Comparison of ENCODE assay signal across 10 mouse cellular contexts in the genomic region with DNA sequence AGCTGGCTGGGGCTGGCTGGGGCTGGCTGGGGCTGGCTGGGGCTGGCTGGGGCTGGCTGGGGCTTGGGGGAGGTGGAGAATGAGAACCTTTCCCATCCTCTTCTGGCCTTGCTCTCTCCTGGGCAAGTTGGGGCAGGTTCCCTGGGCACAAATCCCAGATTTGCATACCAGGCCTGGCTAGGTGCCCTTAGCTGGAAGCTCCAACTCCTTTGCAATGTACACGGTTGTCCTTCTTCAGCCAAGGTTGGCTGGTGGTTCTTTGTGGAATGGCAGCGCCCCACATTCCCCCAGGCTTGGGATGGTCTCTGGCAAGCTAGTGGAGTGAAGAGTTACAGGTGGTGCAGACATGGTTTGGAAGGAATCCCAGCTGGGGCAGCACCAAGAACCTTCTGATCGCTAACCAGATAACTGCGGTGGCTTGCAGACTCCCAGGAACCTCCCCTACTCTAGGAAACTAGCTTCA.
DNase-seq lines count a peak whose midpoint lies in the region; ATAC-seq lines count a peak whose summit lies in the region.
"Had no signal": no experiment of that assay in that cellular context is flagged by ENCODE, and none has a peak within 500 bp of the region (broad histone marks: within the 10 kb centered on the region; RNA-seq: fewer than 3 reads in every experiment).

No protein-coding gene starts in this region.

- 68% methylated on average over 4 of the region's 4 CpGs for WGBS in heart, embryonic 16.5 days
- WGBS in stomach, embryonic 16.5 days: 60% methylated on average over 4 of the region's 4 CpGs
- 95% methylated on average over 4 of the region's 4 CpGs for WGBS in midbrain, embryonic 11.5 days

- H3K9ac ChIP-seq in heart, embryonic 16.5 days (ENCODE audit: low read length): no peak overlapping the region
- no peak overlapping the region for H3K9ac ChIP-seq in stomach, embryonic 16.5 days (ENCODE audit: low read length)
- no peak overlapping the region for H3K9ac ChIP-seq in midbrain, embryonic 11.5 days (ENCODE audit: low read length)
- H3K9ac ChIP-seq: neural tube, embryonic 13.5 days had no signal

- H3K4me1 ChIP-seq in heart, embryonic 16.5 days (ENCODE audit: control insufficient read depth, insufficient read depth, low read length): peaks cover 5% of the 10 kb centered on the region; the same call in 1 of the 2 replicates
- no peaks in the 10 kb centered on the region for H3K4me1 ChIP-seq in stomach, embryonic 16.5 days (ENCODE audit: control insufficient read depth, insufficient read depth, low read length)
- no peaks in the 10 kb centered on the region for H3K4me1 ChIP-seq in midbrain, embryonic 11.5 days (ENCODE audit: control insufficient read depth, insufficient read depth, low read length)
- H3K4me1 ChIP-seq: neural tube, embryonic 13.5 days had no signal

- peak; percentile 55; the same call in 1 of the 2 replicates for ATAC-seq in heart, embryonic 16.5 days (replicated peaks; ENCODE audit: extremely low read depth, insufficient read depth, low FRiP score)
- ATAC-seq in stomach, embryonic 16.5 days (ENCODE audit: insufficient read depth, low FRiP score): peak; percentile 66; the same call in 1 of the 2 replicates
- ATAC-seq in midbrain, embryonic 11.5 days (ENCODE audit: low FRiP score): no peak
- no peak for ATAC-seq in monocyte, adult 5-6 weeks (replicated peaks; ENCODE audit: insufficient number of reproducible peaks, low FRiP score, low TSS enrichment, poor library complexity, severe bottlenecking)

- no peak overlapping the region for H3K27ac ChIP-seq in heart, embryonic 16.5 days (ENCODE audit: low read length)
- H3K27ac ChIP-seq in stomach, embryonic 16.5 days (ENCODE audit: low read length): no peak overlapping the region
- no peak overlapping the region for H3K27ac ChIP-seq in midbrain, embryonic 11.5 days (ENCODE audit: low read depth, low read length)
- H3K27ac ChIP-seq: kidney, postnatal 0 days; neural tube, embryonic 13.5 days had no signal

- no peaks in the 10 kb centered on the region for H3K27me3 ChIP-seq in heart, embryonic 16.5 days (ENCODE audit: control insufficient read depth, insufficient read depth, low read length)
- H3K27me3 ChIP-seq in stomach, embryonic 16.5 days (ENCODE audit: control insufficient read depth, insufficient read depth, low read length): no peaks in the 10 kb centered on the region
- H3K27me3 ChIP-seq in midbrain, embryonic 11.5 days (ENCODE audit: control insufficient read depth, insufficient read depth, low read length): no peaks in the 10 kb centered on the region
- H3K27me3 ChIP-seq: neural tube, embryonic 13.5 days had no signal

- no peak overlapping the region for H3K4me2 ChIP-seq in heart, embryonic 16.5 days (ENCODE audit: low read depth, low read length)
- H3K4me2 ChIP-seq in stomach, embryonic 16.5 days (ENCODE audit: low read depth, low read length): no peak overlapping the region
- no peak overlapping the region for H3K4me2 ChIP-seq in midbrain, embryonic 11.5 days
- H3K4me2 ChIP-seq: neural tube, embryonic 13.5 days had no signal

- DNase-seq in lung, adult 18-20 months: peak; percentile 68 to 69
- DNase-seq in lung, postnatal 25 days (ENCODE audit: low spot score): no peak
- peak; percentile 32 to 36 for DNase-seq in cerebellum, adult 18-20 months
- DNase-seq in midbrain, embryonic 11.5 days (ENCODE audit: low spot score, missing footprints): no peak
- no peak for DNase-seq in layer of hippocampus, adult 9-11 months

- no peaks in the 10 kb centered on the region for H3K36me3 ChIP-seq in heart, embryonic 16.5 days (ENCODE audit: control insufficient read depth, insufficient read depth)
- H3K36me3 ChIP-seq in stomach, embryonic 16.5 days (ENCODE audit: control insufficient read depth, insufficient read depth, low read length): no peaks in the 10 kb centered on the region
- H3K36me3 ChIP-seq in midbrain, embryonic 11.5 days (ENCODE audit: control insufficient read depth, insufficient read depth, low read length): no peaks in the 10 kb centered on the region
- H3K36me3 ChIP-seq: neural tube, embryonic 13.5 days had no signal

- no peaks in the 10 kb centered on the region for H3K9me3 ChIP-seq in heart, embryonic 16.5 days (replicated peaks; ENCODE audit: control insufficient read depth, low read length)
- no peaks in the 10 kb centered on the region for H3K9me3 ChIP-seq in stomach, embryonic 16.5 days (replicated peaks; ENCODE audit: control insufficient read depth, low read length)
- no peaks in the 10 kb centered on the region for H3K9me3 ChIP-seq in midbrain, embryonic 11.5 days (ENCODE audit: control insufficient read depth, low read length)
- H3K9me3 ChIP-seq: neural tube, embryonic 13.5 days had no signal

- H3K4me3 ChIP-seq in heart, embryonic 16.5 days (ENCODE audit: low read length): no peak overlapping the region
- no peak overlapping the region for H3K4me3 ChIP-seq in stomach, embryonic 16.5 days (replicated peaks; ENCODE audit: low read length)
- no peak overlapping the region for H3K4me3 ChIP-seq in midbrain, embryonic 11.5 days (ENCODE audit: low read depth, low read length)
- H3K4me3 ChIP-seq: neural tube, embryonic 13.5 days had no signal

Comparison
In these comparisons a context has a peak if more than half of its experiments do, and no peak if none do; other contexts are left out.
1. DNase-seq: peak in lung, adult 18-20 months (2 of 2) and cerebellum, adult 18-20 months (2 of 2); none in lung, postnatal 25 days (single experiment), midbrain, embryonic 11.5 days (single experiment) and layer of hippocampus, adult 9-11 months (single experiment).
2. ATAC-seq: peak in heart, embryonic 16.5 days (single experiment) and stomach, embryonic 16.5 days (single experiment); none in midbrain, embryonic 11.5 days (single experiment) and monocyte, adult 5-6 weeks (single experiment).